Mouse (Mus musculus): ENCODE results near the gene Mycbpap. TPM values are rescaled to one million over a fixed set of nuclear protein-coding genes. Genes with fewer than 3 reads are reported as not detected.

The Mycbpap gene
- total RNA-seq, 2 experiments from 2014 or later = 5.5 to 7.7 TPM

DNA sequence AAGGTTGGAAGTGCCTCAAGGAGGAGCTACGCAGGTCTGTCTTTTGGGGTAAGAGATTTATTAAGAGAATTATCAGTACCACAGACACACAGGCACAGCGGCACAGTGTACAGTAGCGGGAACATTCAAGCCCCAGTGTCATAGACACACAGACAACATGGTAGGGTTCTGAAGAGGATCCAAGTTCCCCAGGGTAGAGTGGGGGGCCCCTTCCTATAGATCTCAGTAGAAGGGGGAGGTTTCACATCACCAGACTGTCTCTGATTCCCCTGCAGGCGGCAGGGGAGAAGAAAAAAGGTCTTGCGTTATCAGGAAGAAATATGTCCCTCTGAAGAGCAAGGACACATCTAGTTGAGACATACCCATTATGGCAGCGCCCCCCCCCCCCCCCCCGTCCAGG lies 18.2 kb upstream of the Mycbpap start:
- intact Hi-C loops (cut with DNase I) = loop anchor here (5.0 kb wide), 1 partner anchor 197 kb away; no protein-coding TSS in a partner anchor

DNA sequence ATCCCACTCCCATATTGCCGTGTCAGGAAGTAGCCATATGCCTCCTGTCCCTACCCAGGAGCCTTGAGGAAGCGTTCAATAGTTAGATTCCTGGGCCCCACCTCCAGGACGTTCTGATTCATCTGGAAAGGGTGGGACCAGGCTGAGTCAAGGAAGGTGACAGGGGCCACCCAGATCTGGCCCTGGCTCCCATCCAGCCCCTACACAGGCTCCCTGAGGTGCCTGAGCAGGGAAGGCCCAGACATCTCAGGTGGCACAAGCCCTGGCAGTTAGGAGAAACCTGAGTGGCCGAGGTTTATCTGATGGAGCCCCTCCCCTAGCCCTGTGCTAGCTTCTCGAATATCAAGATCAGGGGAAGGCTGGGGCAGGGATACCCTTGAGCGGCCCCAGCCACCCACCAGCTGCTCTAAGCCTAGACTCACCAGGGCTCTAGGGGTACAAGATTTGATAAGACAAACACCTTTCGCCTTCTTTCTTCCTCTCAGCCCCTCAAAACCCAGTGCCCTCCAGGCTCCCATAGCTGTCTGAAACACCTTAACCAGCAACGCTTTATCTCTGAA lies 17.3 kb upstream of the Mycbpap start:
- intact Hi-C loops (cut with DNase I) = no loop called here
- no peak for DNase-seq (ENCODE audit: low spot score in 2 of 2)

More for the DNA sequence above, 18.2 kb upstream of the Mycbpap start:
- DNase-seq (ENCODE audit: low spot score in 2 of 2) = no peak

DNA sequence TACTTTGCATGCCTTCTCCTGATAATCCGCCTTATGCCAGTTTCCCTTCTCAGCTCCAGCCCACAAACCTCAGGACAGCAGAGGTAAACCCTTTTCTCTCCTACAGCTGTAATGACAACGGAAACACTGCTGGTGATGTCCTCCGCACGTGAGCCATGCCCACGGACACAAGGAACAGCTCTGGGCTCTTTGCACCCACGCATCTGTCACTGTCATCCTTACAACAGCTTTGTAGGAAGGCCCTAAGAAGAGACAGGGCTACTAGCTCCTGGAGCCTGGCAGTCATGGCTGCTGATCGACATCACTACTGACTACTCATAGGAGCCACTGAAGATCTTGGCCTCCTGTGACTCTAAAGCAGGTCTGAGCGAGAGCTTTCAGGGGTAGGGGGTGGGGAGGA lies 11.6 kb upstream of the Mycbpap start:
- peak; percentile 32 to 37 for DNase-seq (ENCODE audit: low spot score in 2 of 2)
- intact Hi-C loops (cut with DNase I) = no loop called here

DNA sequence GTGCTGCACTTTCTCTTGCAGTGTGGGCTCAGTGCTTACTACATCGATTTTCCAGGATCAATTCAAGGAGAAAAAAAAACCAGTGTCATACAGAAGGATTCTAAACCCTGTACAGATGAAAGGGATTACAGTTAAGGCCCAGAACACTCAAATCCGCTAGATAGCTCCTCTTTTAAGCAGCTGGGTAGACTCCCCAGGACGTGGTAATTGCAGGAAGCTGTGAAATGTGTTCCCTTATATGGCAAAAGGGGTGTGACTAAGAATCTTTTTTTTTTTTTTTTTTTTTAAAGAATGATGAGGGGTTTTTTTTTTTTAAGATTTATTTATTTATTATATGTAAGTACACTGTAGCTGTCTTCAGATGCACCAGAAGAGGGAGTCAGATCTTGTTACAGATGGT lies 7.3 kb upstream of the Mycbpap start:
- intact Hi-C loops (cut with DNase I) = no loop called here
- no peak for DNase-seq (ENCODE audit: low spot score in 2 of 2)

DNA sequence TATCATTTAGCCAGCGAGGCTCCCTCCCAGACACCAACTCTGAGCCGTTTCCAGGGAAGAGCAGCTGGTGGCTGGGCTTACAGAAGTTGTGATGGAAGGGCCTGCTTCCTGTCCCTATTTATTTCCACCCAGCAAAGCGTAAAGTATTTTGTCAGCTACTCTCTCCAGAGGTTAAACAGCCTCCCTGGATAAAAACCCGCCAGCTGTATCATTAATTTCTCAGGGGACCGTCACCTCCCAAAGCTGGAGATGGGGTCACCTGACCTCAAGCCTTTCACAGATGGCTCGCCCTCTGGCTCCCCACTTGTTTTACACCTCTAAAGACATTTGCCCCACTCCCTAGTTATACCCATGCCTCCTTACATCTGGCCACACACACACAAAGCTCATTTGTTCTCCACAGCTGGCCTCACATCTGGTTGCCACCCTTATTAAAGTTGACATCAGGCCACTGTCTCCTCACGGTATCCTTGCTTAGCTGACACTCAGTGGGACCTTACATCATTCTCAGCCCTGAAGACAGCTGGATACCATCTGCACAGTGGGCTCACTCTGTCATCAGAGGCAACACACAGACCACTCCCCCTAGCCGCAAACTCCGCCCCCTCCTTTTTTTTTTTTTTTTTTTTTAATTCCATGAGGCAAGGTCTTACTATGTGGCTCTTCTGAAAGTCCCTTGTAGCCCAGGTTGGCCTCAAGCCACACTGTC lies 4.8 kb upstream of the Mycbpap start:
- intact Hi-C loops (cut with DNase I) = no loop called here

DNA sequence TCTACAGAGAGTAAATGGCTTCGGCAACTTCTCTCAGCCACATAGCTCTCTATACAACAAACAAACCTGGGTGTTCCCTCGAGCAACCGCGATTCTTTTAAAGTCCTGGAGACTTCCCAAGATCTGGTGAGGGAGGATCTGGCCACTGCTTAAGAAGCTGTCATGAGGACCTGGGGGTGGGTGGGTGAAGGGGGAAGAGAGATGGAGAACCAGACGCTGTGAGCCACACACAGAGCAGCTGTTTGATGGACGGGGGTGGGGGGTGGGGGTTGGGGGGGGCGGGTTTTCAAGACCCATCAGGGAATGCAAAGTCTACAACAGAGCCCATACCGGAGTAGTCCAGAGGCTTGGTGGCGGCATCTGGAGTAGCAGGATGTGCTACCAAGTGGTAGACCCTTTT lies 8.1 kb downstream of the Mycbpap start:
- intact Hi-C loops (cut with DNase I) = no loop called here
- DNase-seq (ENCODE audit: low spot score in 2 of 2) = no peak

More for the DNA sequence above, 4.8 kb upstream of the Mycbpap start:
- no peak for DNase-seq (ENCODE audit: low spot score in 2 of 2)

DNA sequence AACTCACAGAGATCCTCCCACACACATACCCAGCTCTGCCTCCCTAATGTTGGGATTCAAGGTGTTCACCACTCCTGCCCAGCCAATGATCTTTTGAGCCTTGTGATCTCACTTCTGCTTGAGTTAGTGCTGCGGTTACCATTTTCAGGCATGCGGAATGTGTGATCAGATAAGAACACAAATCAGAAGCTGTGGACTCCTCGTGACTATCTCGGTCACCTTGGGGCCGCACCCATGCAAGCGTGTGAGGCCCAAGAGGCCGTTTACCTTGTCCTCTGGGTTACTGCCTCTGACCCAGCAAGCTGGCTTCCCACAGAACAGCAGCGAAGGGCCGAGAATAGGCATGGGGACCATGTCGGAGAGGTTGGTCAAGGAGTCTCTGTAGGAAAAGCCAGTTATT lies 12.6 kb downstream of the Mycbpap start:
- intact Hi-C loops (cut with DNase I) = no loop called here
- no peak for DNase-seq (ENCODE audit: low spot score in 2 of 2)

DNA sequence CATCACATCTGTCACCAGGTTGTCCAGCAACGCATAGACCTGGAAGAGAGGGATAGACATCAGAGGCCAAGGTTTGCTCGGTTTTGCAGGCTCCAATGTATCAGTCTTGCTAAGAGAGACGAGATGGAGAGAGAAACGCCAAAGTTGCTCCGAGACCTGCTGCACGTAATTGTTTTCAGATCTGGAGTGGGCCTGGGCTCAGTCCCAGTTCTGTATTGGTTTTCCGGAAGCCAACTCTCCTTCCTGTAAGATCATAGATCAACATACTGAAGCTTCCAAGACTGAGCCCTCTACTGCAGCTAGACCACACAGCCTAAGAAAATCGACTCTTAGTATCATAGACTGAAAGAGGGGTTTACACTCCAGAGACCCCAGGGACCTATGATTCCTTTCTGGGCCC lies 20.1 kb downstream of the Mycbpap start:
- intact Hi-C loops (cut with DNase I) = no loop called here
- no peak for DNase-seq (ENCODE audit: low spot score in 2 of 2)

DNA sequence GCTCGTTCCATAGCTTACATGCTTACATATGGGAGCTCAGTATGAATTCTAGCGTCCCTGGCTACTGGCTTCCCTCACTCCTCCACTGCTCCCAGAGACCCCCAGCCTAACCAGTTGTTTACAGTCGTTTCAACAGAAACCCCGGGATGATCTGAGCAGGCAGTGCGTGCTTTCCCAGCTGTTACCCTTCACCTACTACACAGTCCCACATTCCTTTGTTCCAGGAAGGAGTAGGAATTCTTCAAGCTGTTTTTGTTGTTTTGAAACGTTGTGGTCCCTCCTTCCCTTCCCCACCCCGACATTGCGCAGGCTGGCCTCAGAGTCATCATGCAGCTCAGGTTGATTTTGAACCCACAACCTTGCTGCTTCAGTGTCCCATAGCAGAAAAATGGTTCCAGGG lies 21.2 kb downstream of the Mycbpap start:
- intact Hi-C loops (cut with DNase I) = no loop called here
- no peak for DNase-seq (ENCODE audit: low spot score in 2 of 2)

DNA sequence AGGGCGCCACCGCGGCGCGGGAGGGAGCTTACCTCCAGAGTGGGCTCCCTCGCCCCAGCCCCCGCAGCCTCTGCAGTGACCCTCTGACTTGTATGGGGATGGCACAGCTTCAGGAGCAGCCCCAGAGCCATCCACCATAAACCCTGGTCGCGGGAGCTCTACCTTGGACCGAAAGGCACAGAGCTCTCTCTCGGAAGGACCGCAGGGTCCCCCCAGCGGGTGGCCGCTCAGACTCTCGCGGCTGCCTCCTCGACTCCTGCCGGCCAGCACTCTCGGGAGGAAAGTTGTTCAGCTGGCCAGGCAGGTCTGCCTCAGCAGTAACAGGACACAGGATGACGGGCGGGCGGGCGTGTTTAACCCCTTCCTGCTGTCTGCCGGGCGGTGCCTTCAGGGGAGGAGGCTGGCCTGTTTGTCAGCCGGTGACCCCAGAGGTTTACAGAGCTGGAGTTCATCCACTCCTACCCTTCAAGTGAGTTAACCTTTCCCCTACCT lies 21.8 kb downstream of the Mycbpap start, which contains the start of gene Epn3:
TSS of gene Epn3 (minus strand) at position 314 of the 492 bp plus-strand sequence.
- intact Hi-C loops (cut with DNase I) = no loop called here

DNA sequence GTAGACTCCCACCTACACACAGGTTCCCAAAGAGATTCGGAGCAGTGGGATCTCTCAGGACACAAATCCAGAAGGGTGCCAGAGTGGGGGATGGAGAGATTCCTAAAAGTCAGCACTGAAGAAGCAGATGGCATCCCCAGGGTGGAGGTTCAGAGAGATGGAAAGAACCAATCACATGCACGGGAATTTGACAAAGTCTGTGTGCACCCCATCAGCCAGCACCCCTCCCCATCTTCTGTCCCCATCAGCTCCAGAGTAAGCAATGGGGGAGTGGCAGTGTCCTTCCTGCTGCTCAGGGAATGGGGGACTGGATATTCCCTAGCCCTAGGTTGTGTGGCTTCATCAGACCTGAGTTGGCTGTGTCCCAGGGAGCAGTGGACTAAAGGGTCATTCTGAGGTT lies 22.5 kb downstream of the Mycbpap start:
- no peak for DNase-seq (ENCODE audit: low spot score in 2 of 2)
- intact Hi-C loops (cut with DNase I) = no loop called here

More for the DNA sequence above, 21.8 kb downstream of the Mycbpap start, which contains the start of gene Epn3:
- DNase-seq (ENCODE audit: low spot score in 2 of 2) = no peak

DNA sequence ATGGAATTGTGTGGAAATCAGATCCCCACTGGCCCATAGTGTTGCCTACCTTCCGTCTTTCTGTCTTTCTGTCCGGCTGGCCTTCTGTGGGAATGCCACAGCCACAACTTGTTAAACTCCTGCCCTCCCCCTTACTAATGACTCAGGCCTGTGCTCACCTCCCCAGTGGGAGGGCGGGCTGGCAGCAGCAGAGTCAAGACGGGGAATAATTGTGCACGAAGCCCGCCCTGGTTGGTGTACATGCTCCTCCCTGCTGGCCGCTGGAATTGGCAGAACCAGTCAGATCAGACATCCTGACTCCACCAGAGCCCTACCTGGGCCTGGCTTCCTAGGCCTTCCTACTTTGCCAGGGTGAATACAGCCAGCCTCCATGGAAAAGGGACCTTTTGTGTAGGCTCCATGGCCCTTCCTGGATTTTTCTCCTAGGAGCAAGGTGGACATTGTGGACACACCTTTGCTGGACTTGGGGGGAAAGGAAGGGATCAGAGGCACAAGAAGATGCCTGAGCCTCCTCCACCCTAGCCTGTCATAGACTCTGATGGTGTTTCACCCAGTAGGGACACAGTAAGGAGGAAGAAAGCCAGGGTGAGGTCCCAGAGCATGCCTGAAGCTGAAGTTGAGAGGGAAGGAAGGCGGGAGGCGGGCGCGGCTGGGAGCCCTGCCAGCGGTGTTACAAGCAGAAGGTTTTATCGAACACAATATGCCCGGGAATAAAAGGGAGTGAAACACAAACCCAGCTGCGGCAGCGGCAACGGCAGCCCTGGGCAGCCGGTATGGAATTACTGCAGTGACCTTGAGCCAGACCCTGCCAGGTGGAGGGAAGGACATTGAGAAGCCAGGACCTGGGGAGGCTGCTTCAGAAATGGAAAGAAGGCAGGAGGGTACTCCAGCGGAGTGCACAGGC lies 23.2 kb downstream of the Mycbpap start:
- peak; percentile 50 to 65 for DNase-seq (ENCODE audit: low spot score in 2 of 2)
- intact Hi-C loops (cut with DNase I) = no loop called here

DNA sequence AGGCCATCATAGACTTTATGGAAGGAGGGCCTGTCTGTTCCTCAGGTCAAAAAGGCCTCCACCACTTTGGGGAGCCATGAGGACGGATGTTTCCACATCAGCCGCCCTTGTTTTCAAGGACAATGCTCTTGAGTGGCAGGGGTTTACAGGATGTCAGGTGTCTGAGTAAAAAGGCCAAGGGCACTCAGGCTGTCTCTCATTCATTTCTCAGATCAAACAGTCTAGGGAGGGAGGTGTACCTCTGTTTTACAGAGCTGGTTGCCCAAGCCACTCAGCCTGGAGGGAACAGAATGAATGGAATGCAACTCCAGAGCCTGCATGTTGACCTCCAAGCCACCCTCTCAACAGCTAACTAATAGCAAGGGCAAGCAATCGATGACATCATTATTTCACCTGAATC lies 26.1 kb downstream of the Mycbpap start:
- intact Hi-C loops (cut with DNase I) = no loop called here

DNA sequence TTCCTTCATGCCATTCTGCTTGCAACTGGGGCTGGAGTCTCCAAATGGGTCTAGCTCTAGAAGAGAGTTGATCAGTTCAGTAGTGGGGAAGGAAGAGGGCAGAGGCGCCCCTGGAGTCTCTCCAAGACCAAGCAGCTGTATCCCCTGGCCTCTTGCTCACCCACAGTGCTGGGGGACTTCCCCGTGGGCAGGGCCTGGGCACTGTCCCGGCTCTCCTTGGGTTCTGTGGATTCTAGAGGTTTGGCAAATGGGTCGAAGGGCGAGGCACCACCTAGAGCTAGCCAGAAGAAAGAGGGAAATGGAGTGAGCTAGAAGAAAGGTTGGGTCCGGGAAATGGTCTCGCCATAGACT lies 29.8 kb downstream of the Mycbpap start:
- intact Hi-C loops (cut with DNase I) = no loop called here
- no peak for DNase-seq (ENCODE audit: low spot score in 2 of 2)

More for the DNA sequence above, 26.1 kb downstream of the Mycbpap start:
- no peak for DNase-seq (ENCODE audit: low spot score in 2 of 2)

DNA sequence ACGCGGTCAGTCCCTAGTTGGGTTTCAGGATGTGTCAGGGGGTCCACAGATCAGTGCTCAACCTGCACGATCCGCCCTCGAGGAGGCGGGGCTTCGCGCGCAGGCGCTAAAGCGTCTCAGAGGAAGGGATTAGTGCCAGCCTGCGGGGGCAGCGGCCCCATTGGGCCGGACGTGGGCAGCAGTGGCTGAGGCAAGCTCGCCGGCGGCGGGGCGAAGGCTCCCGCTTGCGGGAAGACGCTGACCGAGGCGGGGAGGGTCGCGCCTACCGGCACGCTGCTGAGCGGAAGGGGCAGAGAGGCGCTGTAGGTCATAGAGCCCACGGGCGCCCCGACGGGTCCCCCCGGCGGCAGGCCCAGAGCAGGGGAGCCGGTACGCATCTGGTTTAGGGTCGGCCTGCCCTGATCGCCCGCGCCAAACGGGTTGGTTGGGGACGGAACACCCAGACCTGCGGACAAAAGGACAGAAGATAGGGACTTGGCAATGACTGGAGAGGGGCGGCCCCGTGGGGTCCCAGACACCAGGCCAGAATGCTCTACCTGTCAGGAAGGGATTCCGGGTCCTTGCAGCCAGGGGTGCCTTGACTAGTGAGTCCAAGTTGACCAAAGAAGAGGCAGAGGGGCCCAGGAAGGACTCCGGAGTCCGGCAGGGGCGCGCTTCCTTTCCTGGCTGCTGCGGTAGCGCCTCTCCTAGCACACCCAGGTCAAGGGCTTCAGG lies 30.4 kb downstream of the Mycbpap start:
- DNase-seq (ENCODE audit: low spot score in 2 of 2) = peak; percentile 59 to 67
- intact Hi-C loops (cut with DNase I) = no loop called here

DNA sequence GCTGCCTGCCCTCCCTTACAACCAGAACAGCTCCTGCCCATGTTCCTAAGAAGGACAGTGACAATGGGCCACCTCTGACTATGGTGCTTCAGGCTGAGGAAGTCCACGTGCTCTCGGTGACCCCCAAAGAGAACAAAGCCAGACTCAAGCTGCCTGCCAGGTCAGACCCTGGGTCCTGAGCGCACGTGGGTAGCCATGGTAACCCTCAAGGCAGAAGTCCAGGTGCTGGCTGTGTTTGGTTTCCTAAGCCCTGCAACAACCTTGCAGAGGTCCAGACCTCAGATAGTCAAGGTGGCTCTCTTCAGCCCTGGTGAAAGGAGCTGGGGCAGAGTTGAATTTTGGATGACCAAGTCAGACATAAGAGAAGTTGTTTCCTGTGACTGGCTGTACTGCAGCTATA lies 31.8 kb downstream of the Mycbpap start:
- DNase-seq (ENCODE audit: low spot score in 2 of 2) = no peak
- intact Hi-C loops (cut with DNase I) = loop anchor here (5.0 to 10.0 kb wide), 3 partner anchors 58 to 355 kb away; partner anchors contain the start of gene Rsad1

DNA sequence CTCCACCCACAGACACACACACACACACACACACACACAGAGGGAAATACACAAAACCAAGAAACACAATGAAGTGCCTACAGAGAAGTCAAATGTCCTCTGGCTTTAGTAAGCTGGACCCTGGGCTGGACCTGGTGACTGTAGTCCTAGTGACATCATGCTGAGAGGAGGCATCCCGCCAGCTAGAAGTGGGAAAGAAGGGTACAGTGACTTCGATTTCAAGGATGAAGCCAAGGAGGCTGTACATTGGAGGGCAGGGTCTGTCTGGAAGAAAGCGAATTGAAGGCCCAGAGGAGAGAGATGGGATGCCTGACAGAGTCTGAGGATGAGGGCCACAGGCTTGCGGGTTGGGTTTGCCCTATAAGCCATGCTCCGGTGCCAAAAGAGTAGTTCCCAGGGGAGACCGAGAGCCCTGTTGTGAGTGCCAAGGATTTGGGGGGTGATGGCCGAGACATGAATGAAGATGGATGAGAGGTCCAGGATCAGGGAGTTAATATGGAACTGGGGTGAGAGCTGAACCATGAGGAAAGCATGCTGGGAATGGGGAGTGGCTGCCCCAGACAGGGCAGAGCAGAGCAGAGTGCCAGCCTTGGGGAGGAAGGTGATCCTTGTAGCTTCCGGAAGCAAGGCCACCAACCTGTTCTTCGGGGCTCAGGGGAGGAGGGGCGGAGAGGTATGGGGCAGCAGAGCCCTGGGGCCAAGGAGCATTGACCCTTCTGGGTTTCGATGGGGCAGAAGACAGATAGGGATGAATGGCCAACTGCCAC lies 32.6 kb downstream of the Mycbpap start:
- intact Hi-C loops (cut with DNase I) = loop anchor here (5.0 to 10.0 kb wide), 3 partner anchors 58 to 354 kb away; partner anchors contain the start of gene Rsad1
- DNase-seq (ENCODE audit: low spot score in 2 of 2) = no peak

DNA sequence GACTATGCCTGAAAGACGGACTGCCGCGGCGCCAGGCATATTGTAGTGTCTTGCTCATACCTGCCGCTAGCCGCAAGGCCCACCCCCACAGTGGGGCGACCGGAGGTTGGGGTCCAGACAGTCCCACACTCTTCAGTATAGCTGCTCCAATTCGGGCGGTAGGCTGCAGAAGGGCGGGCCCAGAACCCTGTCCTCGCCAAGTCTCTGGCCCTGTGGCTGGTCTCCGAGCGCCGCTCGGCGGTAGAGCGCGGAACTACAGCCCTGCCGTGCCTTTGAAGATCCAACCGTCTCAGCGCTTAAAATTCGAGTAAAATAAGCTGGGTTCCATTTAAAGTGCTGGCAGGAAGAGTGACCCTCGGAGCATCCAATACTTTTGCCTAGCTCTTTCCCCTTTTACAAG lies 35.5 kb downstream of the Mycbpap start, which contains the start of gene Spata20:
TSS of gene Spata20 (minus strand) at position 179 of the 400 bp plus-strand sequence.
- DNase-seq (ENCODE audit: low spot score in 2 of 2) = peak; percentile 87
- intact Hi-C loops (cut with DNase I) = loop anchor here (1.0 to 10.0 kb wide), 4 partner anchors 61 to 351 kb away; partner anchors contain the start of gene Rsad1
